Mouse (Mus musculus) heart, adult 2 months (tissue): ENCODE measurements around the gene Gnptg.

Source experiments
- CTCF ChIP-seq: fragments of 200-600 bp; IDR thresholded peaks from 2 replicates; pipeline ENCODE4 v1.8.1; 2022; ENCODE audit warnings: antibody characterized with exemption, mild to moderate bottlenecking, moderate library complexity
- POLR2A ChIP-seq: fragments of 200-500 bp; IDR thresholded peaks from 2 replicates; pipeline ENCODE4 v1.6.1; 2011; ENCODE audit warnings: mild to moderate bottlenecking, low read depth, low read length, control low read depth; ENCODE audit not compliant: insufficient read depth

GRCm38 (mm10) chr17:25224586-25225222 is 15.2 kb downstream of the Gnptg start:
- TF ChIP-seq CTCF, result no peak
- no peak for TF ChIP-seq POLR2A
